Mouse (Mus musculus): ENCODE results near the gene Pik3r6.

The Pik3r6 gene

DNA sequence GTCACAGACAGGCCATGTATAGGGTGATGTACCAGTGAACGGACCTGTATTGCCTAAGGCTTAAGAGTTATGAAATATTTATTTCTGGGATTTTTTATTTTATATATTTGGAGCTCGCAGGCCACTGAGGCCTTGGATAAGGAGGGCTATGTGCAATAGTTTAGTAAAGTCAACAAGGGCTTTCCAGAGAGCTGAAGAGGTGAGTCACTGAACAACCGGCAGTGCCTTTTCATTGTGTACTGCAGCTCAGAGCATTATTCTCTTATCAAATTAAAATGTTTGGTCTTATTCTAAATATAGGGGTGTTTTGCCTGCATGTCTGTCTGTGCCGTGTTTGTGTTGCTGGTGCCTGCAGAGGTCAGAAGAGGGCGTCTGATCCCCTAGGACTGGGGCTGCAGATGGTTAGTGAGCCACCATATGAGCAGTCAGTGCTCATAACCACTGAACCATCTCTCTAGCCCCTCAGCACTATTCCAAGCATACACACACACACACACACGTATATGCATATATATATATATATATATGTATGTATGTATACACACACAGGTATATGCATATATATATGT is 14.5 kb upstream of the Pik3r6 start:
- DNase-seq, result no peak

DNA sequence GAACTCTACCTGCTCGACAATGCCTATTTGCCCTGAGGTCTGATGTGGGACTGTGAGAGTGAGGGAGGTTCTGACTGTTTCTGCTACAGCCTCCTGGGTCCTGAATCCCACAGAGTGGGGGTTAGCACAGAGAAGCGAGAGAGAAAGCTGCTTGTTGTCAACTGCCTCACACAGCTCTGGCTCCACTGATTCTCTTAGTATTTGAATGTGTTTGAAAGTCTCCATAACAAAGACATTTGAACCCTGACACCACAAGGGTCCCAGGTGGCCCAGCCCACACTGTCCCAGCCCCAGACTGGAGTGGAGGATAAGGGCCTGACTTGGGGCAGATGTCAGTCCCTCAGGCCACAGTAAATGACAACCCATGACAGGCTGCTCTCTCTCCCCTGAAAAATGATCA is 13.6 kb upstream of the Pik3r6 start:
- DNase-seq, result no peak

DNA sequence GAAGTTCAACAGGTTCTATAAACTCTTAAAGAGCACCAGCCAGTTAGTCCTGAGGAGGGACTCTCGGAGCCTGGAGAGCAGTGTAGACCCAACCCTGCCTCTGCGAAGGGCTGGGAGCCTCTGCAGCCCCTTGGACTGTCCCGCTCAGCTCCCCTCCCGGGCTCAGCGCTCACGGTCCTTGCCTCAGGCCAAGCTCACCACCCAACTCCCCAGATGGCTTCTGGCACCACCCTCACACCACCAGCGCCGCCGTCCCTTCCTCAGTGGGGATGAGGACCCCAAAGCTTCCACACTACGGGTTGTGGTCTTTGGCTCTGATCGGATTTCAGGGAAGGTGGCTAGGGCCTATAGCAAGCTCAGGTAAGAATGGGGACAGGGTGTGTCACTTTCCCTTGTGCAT is 10.2 kb upstream of the Pik3r6 start:
- no peak for DNase-seq

DNA sequence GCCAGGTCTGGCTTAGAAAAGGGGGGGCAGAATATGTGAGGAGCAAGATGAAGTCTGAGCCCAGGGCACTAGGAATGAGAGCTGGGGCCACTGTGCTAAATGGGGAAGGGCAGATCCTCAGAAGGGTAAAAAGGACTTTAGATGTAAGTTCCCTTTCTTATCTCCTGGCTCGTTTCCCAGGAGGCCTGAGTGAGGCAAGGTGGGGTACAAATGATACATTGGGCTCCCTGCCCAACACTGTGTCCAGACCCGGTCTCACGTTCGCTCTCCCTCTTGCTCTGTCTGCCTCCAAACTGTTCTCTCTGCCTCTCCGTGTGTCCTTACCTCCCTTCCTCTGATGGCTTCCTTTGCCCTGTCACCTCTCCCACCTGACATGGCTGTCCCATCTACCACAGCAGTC is 9.1 kb upstream of the Pik3r6 start:
- DNase-seq, result no peak

DNA sequence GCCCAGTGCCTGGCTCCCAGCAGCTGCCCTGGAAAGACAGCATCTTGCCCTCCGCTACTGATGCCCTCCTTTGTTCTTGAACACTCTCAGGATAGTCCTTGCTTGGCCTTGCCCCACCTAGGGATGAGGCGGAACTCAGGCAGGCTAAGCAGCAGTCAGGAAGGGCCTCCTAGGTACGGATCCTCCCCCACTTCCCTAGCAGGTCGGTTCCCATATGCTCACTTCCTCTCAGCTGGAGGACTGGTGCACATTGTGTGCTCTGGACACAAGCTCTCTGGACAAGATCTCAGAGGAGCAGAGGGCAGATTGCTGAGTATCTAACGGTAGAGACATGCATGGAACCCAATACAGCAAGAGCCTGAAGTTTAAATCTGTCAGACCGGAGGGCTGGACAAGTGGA is 5.7 kb upstream of the Pik3r6 start:
- no peak for DNase-seq

DNA sequence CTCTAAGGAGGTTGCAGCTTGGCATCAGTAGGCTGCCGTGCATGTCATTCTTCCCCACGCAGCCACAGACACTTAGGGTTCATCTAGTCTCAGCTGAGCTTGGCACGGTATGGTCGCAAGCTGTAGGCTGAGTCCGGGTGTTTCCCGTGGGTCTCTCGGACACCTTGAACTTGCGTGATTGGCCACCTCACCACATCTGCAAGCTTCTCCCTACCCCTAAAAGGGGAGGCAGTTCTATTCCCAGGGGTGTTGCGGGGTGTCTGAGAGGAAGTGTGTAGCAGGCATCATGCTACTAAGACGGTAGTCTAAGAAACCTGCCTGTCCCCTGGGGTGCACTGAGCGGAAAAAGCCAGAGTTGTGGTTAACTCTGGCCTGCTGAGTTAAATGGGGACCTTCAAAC is 4.3 kb upstream of the Pik3r6 start:
- DNase-seq, result no peak

DNA sequence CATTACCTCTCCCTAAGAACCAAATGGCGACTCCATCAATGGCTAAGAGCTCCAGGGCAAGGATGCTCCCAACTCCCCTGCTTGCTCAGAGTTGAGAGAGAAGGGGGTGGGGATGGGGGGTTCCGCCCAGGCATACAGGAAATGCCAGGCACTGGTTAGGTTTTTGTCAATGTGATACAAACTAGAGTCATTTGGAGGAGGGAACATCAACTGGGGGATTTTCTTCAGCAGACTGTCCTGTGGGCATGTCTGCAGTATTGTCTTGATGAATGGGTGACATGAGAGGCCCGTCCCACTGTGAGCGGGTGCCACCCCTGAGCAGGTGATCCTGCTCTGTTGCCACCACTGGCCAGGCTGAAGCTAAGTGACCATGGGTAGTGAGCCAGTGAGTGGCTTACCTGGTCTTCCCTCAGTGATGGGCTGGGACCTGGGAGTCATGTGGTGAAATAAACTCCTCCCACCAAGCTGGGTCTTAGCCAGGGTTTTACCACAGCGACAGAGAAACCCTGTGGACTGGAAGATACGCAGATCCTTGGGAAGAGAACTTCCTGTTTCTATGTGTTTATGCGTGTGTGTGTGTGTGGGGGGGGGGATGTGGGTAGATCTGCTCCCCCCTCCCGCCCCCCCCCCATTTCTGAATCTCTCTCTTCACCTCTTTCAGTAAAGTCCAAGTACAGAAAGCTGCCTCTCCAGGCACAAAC is 3.7 kb upstream of the Pik3r6 start:
- no peak for DNase-seq

DNA sequence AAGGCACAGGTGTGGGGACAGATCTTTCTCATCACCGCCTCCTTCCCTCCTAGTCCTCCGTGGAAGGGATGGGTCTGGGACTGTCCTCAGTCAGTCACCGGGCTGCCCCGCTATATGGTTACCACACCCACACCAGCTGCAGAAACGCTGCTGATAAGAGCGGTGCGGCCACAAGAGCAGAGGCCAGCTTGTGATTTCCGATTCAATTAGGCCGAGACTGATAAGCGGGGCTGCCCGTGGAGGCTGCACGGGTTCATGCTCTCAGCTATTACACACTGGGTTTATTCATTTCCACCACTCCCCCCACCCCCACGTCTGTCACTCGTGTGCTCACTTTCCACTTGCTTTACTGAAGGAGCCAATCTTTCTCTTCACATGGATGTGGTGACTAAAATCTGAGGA is 1.9 kb upstream of the Pik3r6 start:
- no peak for DNase-seq

DNA sequence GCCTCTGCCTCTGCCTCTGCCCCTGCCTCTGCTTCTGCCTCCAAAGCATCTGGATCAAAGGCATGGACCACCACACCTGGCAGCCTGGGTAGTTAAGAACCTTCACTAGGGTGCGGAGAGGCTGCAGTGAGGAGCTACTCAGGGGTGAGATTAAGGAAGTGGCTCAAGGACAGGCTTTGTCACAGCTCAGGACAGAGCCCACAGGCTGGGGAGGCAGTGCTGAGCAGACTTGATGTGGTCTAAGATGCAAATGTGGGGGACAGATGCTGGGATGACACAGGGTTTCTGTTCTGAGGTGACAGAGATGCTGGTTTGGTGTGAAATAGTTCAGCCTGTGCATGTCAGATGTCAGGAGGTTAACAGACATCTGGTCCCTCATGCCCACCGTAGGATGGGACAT is 411 bp upstream of the Pik3r6 start:
- no peak for DNase-seq

DNA sequence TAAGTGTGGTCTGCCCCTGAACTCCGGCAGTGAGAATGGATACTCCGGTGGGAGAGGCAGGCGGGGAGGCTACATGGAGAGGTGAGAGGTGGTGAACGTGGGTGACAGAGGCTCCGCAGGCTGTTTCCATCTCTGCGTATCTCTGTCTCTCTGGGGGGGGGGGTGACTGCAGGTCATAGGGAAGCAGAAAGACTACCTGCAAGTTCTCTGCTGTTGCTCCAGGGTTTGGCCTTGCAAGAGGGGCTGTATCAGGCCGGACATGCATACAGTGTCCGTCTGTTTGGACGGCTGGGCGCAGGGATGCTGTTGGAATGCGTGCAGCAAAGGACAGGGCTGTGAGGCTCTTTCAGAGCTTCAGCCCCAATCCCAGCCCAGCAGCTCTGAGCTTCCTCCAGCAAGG is 2.1 kb downstream of the Pik3r6 start:
- no peak for DNase-seq

DNA sequence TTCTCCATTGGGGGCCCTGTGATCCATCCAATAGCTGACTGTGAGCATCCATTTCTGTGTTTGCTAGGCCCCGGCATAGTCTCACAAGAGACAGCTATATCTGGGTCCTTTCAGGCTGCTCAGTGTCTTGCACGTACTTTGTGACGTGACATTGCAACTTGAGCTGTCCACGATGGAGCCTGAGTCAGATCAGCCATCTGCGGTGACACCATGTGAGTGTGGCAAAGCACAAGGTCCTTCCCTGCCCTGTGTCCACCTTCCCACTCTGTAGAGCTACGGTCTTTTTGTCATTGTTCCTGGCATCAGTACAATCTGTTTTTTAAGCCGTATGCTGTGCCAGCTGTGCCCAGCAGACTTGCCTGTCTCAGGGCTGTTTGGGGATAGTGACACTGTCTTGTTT is 4.4 kb downstream of the Pik3r6 start:
- no peak for DNase-seq

DNA sequence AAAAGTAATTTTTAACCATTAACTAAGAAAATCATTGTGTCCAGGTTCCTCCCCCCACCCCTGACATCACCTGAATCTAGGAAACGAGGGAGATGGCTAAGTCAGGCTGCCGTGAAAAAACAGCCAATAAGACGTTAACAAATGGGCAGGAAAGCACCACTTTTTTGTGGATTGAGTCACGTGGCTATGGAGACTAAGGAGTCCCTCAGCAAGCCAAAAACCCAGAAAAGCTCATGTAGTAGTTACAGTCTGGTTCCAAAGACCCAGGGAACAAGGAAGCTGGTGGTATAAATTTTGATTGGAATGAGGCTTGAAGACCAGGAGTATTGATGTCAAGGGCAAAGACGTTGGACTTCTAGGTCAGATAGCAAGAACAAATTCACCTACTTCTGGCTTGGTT is 5.8 kb downstream of the Pik3r6 start:
- DNase-seq, result no peak

DNA sequence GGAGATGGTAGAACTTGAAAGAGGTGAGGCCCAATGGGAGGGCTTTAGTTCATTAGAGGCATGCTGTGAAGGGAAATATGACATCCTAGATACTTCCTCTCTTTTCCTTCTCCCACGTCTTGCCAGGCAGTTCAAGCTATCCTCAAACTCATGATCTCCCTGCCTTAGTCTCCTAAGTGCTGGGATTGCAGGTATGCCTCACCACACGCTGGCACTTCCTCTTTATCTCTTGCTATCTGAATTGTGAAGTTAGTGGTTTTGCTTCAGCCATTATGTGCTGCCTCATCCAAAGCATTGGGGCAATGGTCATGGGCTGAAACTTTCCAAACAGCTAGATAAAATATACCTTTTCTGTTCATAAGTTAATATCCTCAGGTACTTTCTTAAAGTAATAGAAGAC is 6.4 kb downstream of the Pik3r6 start:
- no peak for DNase-seq

DNA sequence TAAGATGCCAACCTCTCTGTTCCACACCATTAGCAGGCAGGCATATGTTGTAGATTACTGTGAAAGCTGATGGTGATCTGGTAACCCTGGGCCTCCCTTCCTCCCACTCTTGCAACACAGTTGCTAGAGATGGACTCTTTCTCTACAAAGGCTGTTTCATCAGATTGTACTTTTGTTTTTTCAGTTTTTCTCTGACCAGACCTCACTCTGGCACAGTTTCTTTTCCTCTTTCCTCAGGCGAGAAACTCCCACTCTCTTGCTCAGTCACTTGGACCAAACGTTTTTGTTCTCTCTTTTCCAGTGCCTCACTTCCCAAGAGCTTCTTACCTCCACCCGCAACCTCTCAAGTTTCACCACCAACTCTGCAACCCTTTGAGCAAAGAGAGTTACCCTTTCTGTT is 11.2 kb downstream of the Pik3r6 start:
- no peak for DNase-seq

DNA sequence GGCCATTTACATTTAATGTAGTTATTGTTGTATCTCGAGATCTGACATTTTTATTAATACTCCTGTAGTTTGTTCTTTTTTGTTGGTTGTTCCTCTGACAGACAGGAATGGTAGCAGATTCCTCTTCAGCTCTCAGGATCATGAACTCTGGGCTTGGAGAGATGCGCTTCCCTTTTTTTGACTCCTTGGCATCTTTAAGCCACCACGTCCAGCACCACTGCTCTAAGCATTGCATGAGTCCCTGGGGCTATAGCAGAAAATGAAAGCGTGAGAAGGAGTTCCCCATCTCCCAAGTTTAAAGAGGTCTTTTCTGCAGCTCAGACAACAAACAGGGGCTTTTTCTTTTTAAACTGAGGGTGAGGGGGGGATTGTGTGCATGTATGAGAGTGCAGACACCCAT is 16.5 kb downstream of the Pik3r6 start:
- no peak for DNase-seq

DNA sequence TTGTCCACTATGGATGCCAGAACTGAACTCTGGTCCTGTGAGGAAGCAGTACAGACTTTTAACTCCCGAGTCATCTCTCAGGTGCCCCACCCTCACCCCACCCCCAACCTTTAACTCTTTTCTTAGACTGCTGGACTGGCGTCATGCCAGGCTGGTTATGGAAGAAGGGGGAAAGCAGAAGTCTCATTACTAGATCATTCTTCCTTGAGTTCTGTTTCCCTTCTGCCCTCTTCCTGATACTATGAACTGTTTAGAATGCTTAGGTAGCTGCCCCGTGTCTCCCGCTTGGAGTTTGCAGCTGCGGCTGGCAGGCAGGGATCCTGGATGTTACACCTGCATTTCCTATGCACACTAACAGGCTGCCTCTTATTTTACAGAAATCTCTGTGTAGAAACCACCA is 17.0 kb downstream of the Pik3r6 start:
- DNase-seq, result no peak

DNA sequence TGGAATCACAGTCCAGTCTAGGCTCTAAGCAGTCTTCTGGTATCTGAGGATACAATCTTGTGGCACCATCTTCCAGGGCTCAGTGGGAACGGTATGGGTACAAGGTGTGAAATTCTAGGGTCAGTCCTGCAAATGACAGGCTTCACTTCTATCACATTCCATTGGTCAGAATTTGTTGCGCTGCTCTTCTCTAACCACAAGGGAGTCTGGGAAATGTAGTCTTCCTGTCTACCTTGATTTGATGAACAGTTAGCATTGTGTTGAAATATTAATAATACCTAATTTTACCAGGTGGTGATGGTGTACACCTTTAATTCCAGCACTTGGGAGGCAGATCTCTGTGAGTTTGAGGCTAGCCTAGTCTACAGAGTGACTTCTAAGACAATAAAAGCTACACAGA is 17.6 kb downstream of the Pik3r6 start:
- no peak for DNase-seq

DNA sequence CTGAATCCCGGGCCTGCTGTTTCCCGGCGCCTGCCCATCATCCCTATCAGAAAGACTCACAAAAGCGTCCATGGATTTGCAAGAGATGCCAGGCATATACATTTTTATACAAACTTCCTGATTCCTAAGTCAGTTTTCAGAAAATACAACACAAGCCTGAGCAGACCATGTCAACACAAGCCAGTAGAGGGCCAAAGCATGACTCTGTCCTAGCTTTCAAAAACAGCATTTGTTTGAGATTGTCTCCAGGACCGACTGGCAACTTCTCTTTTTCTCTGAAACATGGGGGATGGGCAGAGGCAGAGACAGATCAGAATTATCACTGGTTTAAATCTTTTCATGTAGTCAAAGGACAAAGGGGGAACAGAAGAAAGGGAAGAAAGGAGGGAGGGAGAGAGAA is 18.5 kb downstream of the Pik3r6 start:
- no peak for DNase-seq

DNA sequence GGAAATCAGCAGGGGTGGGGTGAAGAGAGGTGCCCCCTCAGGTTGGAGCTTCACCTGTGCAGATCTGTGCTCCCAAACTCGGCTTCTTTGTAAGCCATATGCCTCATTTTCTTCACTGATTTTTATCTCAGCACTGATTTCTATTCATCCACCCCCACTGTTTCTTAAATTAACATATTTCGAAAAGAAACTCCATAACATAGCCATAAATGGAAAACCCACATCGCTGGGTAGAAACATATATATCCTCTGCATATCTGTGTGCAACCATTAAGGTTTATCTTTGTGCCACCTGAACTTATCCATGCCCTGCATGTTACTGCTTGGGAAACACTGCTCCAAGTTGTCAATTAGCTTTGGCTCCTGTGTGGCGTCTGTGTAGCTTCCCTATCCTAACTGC is 23.6 kb downstream of the Pik3r6 start:
- no peak for DNase-seq

DNA sequence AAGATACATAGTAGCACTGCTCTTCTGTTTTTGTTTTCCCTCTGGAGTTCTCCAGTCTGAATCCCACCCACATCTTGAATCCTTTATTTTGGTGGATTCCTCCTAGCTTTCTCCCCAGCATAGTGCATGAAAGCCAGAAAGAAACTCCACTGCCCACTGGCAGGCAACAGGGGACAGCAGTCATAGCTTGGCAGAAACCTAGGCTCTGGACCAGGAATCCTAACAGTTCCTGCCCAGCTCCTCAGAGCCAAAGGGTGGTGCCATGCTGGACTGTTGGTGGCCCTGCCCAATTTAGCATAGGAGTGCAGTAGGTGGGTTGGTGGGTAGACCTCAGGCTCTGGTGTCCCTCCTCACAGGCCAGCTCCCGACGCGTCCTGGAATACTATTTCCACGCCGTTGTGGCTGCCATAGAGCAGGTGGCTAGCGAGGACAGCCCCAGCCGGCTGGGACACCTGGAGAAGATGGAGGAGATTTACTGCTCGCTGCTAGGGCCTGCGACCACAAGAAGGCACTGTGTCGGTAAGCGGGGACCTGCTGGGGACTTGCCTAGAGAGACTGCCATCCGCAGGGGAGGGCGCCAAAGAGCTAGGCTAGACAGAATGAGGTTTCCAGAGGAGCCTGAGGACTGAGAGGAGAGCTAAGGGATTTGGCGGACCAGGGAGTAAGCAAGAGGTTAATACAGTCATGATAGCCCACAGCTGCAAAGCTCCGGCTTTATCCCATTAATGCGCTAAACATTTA is 28.4 kb downstream of the Pik3r6 start:
- peak; percentile 22 for DNase-seq

DNA sequence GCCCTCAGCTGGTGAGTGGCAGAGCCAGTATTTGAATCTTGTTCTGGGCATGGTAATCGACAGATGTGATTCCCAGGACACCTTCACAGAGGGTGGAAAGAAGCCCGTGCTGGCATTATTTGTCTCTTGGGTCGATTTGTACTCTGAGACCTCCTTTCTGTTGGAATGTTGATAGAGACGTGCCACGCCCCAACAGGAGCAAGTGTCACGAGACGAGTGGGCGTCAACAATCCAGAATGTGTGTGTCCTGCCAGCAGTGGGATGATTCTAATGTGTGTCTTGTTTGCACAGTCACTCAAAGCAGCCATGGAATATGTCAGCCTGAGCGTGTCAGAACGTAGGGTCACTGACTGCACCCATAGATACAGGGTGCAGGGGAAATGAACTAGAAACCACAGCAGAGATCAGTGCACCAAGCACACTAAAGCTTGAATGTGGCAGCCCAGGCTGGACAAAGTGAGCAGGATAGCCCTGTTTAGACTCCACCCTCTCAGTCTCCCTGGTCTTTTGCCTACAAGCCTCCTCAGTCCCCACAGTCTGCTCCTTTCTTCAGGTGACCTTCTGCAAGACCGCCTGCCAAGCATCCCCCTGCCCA is 29.2 kb downstream of the Pik3r6 start:
- DNase-seq, result no peak

DNA sequence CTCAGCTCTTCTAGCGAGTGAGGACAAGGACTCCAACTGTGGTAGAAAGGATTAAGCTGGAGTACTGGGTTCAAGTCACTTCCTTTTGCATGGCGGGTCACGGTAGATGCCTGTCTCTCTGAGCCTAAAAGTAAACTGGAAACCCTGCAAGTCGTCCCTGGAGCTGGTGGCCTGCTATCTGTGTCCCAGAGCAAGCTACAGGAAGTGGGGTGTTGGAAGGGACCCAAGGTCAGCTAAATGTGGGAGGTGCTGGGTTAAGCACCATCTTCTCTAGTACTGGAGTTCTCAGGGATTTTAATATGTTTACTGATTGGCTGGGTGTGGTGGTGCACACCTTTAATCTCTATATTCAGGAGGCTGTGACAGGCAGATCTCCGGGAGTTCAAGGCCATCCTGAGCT is 30.0 kb downstream of the Pik3r6 start:
- DNase-seq, result no peak

DNA sequence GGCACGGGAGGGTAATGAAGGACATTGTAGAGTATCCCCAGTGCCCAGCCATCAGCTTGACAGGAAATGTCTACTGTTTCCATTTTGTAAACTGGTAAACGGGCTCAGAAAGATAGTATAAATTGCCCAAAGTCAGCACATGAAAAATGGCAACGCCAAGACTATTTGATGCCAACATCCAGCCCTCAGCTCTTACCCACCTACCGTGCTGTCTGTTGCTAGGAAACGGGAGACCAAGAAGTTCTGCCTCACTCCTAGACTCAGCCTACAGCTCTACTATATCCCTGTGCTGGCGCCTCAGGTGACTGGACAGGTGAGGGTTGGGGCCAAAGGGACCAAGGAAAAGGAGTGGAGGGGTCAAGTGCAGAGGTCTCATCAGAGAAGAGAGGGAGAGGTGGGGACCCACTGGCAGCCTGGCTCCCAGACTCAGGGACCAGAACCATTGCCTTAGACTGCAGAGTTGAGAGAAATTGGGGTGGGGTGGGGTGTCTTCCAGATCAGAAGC is 31.2 kb downstream of the Pik3r6 start:
- DNase-seq, result no peak

DNA sequence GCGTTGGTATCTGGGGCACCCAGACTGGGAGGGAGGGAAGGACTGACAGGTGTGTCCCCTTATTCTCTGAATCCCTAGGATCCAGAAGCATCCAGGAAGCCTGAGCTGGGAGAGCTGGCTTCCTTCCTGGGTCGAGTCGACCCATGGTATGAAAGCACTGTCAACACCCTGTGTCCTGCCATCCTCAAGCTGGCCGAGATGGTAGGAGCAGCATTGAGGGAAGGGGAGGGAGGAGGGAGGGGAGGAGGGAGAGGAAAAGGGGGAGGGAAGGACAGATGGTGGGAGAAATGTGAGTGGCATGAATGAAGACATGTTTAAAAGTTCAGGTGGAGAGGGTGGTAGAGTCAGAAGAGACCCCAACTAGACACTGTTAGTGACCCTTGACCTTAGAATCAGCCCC is 33.2 kb downstream of the Pik3r6 start:
- DNase-seq, result no peak
